Mouse (Mus musculus) CH12.LX (cell line): ENCODE data around the gene Zcchc10. TPM values are rescaled to one million over a fixed set of nuclear protein-coding genes. Genes with fewer than 3 reads are reported as not detected.

Experiments used
- DNase-seq: peaks from one replicate; pipeline ENCODE4 v3.0.0-alpha.2; 2013; ENCODE audit errors: extremely low read depth
- H3K27ac ChIP-seq: 2 replicates; pipeline ENCODE4 v1.5.1; 2012; ENCODE audit warnings: low read depth, mild to moderate bottlenecking, control low read depth, moderate library complexity; ENCODE audit not compliant: insufficient read depth
- H3K27me3 ChIP-seq: replicated peaks from 2 replicates; pipeline ENCODE3; 2012; ENCODE audit warnings: inconsistent platforms
- H3K36me3 ChIP-seq, 2 experiments: replicated peaks in 1 of 2; 2 replicates each; pipeline versions ENCODE3 to v1.6.1; 2012; ENCODE audit warnings: inconsistent platforms in 1 of 2, low read length in 1 of 2, mild to moderate bottlenecking in 1 of 2, mixed read lengths in 1 of 2, moderate library complexity in 1 of 2; ENCODE audit not compliant: control insufficient read depth in 1 of 2, insufficient read depth in 1 of 2
- H3K4me1 ChIP-seq, 2 experiments: 2 replicates each; pipeline ENCODE4 v1.6.1; 2012; ENCODE audit warnings: inconsistent platforms in 1 of 2, moderate library complexity in 1 of 2; ENCODE audit not compliant: insufficient read depth in 2 of 2, control insufficient read depth in 1 of 2
- H3K4me2 ChIP-seq: 2 replicates; pipeline ENCODE4 v1.6.1; 2012; ENCODE audit warnings: low read depth, mild to moderate bottlenecking, control low read depth; ENCODE audit not compliant: poor library complexity, insufficient read depth, severe bottlenecking
- H3K4me3 ChIP-seq, 3 experiments: fragments of 150-350 bp in 1 of 3; sonication (generic) in 1 of 3; replicated peaks in 1 of 3; 2 replicates each; pipeline versions ENCODE3 to v1.5.1; 2011 to 2012; ENCODE audit warnings: low read depth in 2 of 3, low read length in 2 of 3, mild to moderate bottlenecking in 2 of 3, moderate library complexity in 2 of 3, control low read depth in 1 of 3, improper control_type of control experiment in 1 of 3, inconsistent platforms in 1 of 3, mixed read lengths in 1 of 3; ENCODE audit not compliant: poor library complexity in 1 of 3
- H3K79me2 ChIP-seq: replicated peaks from 2 replicates; pipeline ENCODE4 v1.6.1; 2012; ENCODE audit warnings: mild to moderate bottlenecking, moderate library complexity; ENCODE audit not compliant: control insufficient read depth, poor library complexity, insufficient read depth, severe bottlenecking; ENCODE audit errors: extremely low read depth
- H3K9ac ChIP-seq: 2 replicates; pipeline ENCODE4 v1.6.1; 2012; ENCODE audit warnings: low read depth, mild to moderate bottlenecking, control low read depth, moderate library complexity; ENCODE audit not compliant: insufficient read depth
- H3K9me3 ChIP-seq: replicated peaks from 2 replicates; pipeline ENCODE3; 2012; ENCODE audit warnings: low read length, inconsistent platforms, mixed read lengths
- BHLHE40 ChIP-seq: IDR thresholded peaks from 2 replicates; pipeline ENCODE4 v1.6.1; 2011; ENCODE audit warnings: mild to moderate bottlenecking, low read depth, low read length, improper control_type of control experiment
- CHD2 ChIP-seq: IDR thresholded peaks from 2 replicates; pipeline ENCODE4 v1.6.1; 2011; ENCODE audit warnings: low read length, improper control_type of control experiment
- CTCF ChIP-seq, 2 experiments: IDR thresholded peaks in 1 of 2; conservative IDR thresholded peaks in 1 of 2; 2 replicates each; pipeline ENCODE4 v1.5.1; 2011 to 2012; ENCODE audit warnings: low read depth in 2 of 2, low read length in 2 of 2, improper control_type of control experiment in 1 of 2, inconsistent platforms in 1 of 2, mild to moderate bottlenecking in 1 of 2, moderate library complexity in 1 of 2
- EP300 ChIP-seq: IDR thresholded peaks from 2 replicates; pipeline ENCODE4 v1.6.1; 2011; ENCODE audit warnings: low read length, improper control_type of control experiment
- GABPA ChIP-seq: IDR thresholded peaks from 2 replicates; pipeline ENCODE4 v1.6.1; 2012; ENCODE audit warnings: low read depth, low read length, improper control_type of control experiment, inconsistent platforms; ENCODE audit not compliant: insufficient replicate concordance
- HCFC1 ChIP-seq: IDR thresholded peaks from 2 replicates; pipeline ENCODE4 v1.6.1; 2012; ENCODE audit warnings: low read depth, mild to moderate bottlenecking, inconsistent platforms, low read length, improper control_type of control experiment
- IRF4 ChIP-seq: IDR thresholded peaks from 2 replicates; pipeline ENCODE4 v1.6.1; 2014; ENCODE audit warnings: low read depth, mild to moderate bottlenecking, inconsistent platforms, low read length, improper control_type of control experiment
- JUN ChIP-seq: IDR thresholded peaks from 2 replicates; pipeline ENCODE4 v1.6.1; 2011; ENCODE audit warnings: low read depth, mild to moderate bottlenecking, low read length, improper control_type of control experiment, moderate library complexity; ENCODE audit not compliant: insufficient read depth
- JUND ChIP-seq: conservative IDR thresholded peaks from 2 replicates; pipeline ENCODE4 v1.6.1; 2011; ENCODE audit warnings: low read depth, low read length, improper control_type of control experiment
- KAT2A ChIP-seq: IDR thresholded peaks from 2 replicates; pipeline ENCODE4 v1.6.1; 2012; ENCODE audit warnings: low read length, improper control_type of control experiment, inconsistent platforms; ENCODE audit not compliant: insufficient replicate concordance
- MAFK ChIP-seq: IDR thresholded peaks from 2 replicates; pipeline ENCODE4 v1.6.1; 2011; ENCODE audit warnings: low read length, improper control_type of control experiment; ENCODE audit not compliant: insufficient replicate concordance
- MAZ ChIP-seq: IDR thresholded peaks from 2 replicates; pipeline ENCODE4 v1.6.1; 2012; ENCODE audit warnings: low read depth, mild to moderate bottlenecking, inconsistent platforms, low read length, improper control_type of control experiment, moderate library complexity
- MEF2A ChIP-seq: IDR thresholded peaks from 2 replicates; pipeline ENCODE4 v1.6.1; 2014; ENCODE audit warnings: low read depth, mild to moderate bottlenecking, inconsistent platforms, low read length, improper control_type of control experiment, borderline replicate concordance
- MXI1 ChIP-seq: IDR thresholded peaks from 2 replicates; pipeline ENCODE4 v1.6.1; 2011; ENCODE audit warnings: mild to moderate bottlenecking, low read depth, low read length, improper control_type of control experiment
- MYC ChIP-seq: IDR thresholded peaks from 2 replicates; pipeline ENCODE4 v1.6.1; 2011; ENCODE audit warnings: low read depth, mild to moderate bottlenecking, improper control_type of control experiment, low read length
- NELFE ChIP-seq: IDR thresholded peaks from 2 replicates; pipeline ENCODE4 v1.6.1; 2011; ENCODE audit warnings: low read depth, low read length, improper control_type of control experiment
- NRF1 ChIP-seq: IDR thresholded peaks from 2 replicates; pipeline ENCODE4 v1.6.1; 2014; ENCODE audit warnings: low read depth, mild to moderate bottlenecking, inconsistent platforms, low read length, improper control_type of control experiment, moderate library complexity
- POLR2A ChIP-seq: IDR thresholded peaks from 2 replicates; pipeline ENCODE4 v1.6.1; 2011; ENCODE audit warnings: low read depth, mild to moderate bottlenecking, improper control_type of control experiment, low read length
- POLR2AphosphoS2 ChIP-seq: IDR thresholded peaks from 2 replicates; pipeline ENCODE4 v1.6.1; 2011; ENCODE audit warnings: low read depth, low read length, improper control_type of control experiment
- RCOR1 ChIP-seq: conservative IDR thresholded peaks from 2 replicates; pipeline ENCODE4 v1.6.1; 2012; ENCODE audit warnings: low read depth, mild to moderate bottlenecking, inconsistent platforms, low read length, improper control_type of control experiment
- SIN3A ChIP-seq: IDR thresholded peaks from 2 replicates; pipeline ENCODE4 v1.6.1; 2012; ENCODE audit warnings: low read length, improper control_type of control experiment, inconsistent platforms
- TCF12 ChIP-seq: IDR thresholded peaks from 2 replicates; pipeline ENCODE4 v1.6.1; 2014; ENCODE audit warnings: low read depth, mild to moderate bottlenecking, inconsistent platforms, low read length, improper control_type of control experiment
- UBTF ChIP-seq: IDR thresholded peaks from 2 replicates; pipeline ENCODE4 v1.6.1; 2012; ENCODE audit warnings: low read depth, mild to moderate bottlenecking, inconsistent platforms, low read length, improper control_type of control experiment, moderate library complexity
- USF2 ChIP-seq: conservative IDR thresholded peaks from 2 replicates; pipeline ENCODE4 v1.6.1; 2011; ENCODE audit warnings: low read depth, low read length, improper control_type of control experiment
- ZC3H11A ChIP-seq: IDR thresholded peaks from 2 replicates; pipeline ENCODE4 v1.6.1; 2012; ENCODE audit warnings: low read depth, mild to moderate bottlenecking, inconsistent platforms, low read length, improper control_type of control experiment
- ZMIZ1 ChIP-seq: IDR thresholded peaks from 2 replicates; pipeline ENCODE4 v1.6.1; 2012; ENCODE audit warnings: low read depth, mild to moderate bottlenecking, inconsistent platforms, low read length, improper control_type of control experiment
- ZNF384 ChIP-seq: IDR thresholded peaks from 2 replicates; pipeline ENCODE4 v1.6.1; 2012; ENCODE audit warnings: low read depth, low read length, improper control_type of control experiment, inconsistent platforms
- dilution Hi-C: fragments of 300-500 bp; cut with MboI; formaldehyde crosslinking; loops from 2 replicates; pipeline ENCODE4 v1.14.3; 2020; ENCODE audit warnings: low sequenced_read_pairs; ENCODE audit not compliant: extremely low pct_unique_long_range_greater_than_20kb, extremely low pct_ligation_motif_present
- in situ Hi-C: fragments of 300-500 bp; cut with MboI; formaldehyde crosslinking; loops from 3 replicates; pipeline ENCODE4 v1.14.3; 2019; ENCODE audit warnings: low sequenced_read_pairs, low pct_ligation_motif_present, low pct_unique_long_range_greater_than_20kb, mixed read lengths
- polyA plus RNA-seq: library from polyadenylated mRNA; unstranded; fragments of >175 nt; gene quantifications from 2 replicates; pipeline ENCODE4 v1.2.1, GENCODE M21; 2012; ENCODE audit warnings: low read depth; ENCODE audit not compliant: insufficient read length
- total RNA-seq, 2 experiments: library from RNA; depleted of rRNA; stranded (reverse); fragments of 300-350 nt in 1 of 2; fragments of >200 nt in 1 of 2; gene quantifications; 2 replicates each; pipeline ENCODE4 v1.2.3; 2012 to 2014

Gene Zcchc10
- total and polyA plus RNA-seq, 3 experiments: 4.9 to 72.4 (median 24.3) TPM

GRCm38 (mm10) chr11:53350291-53351223, 26.1 kb downstream of the Zcchc10 start, which contains the start of gene Aff4 (continued):
- TF ChIP-seq JUND: no peak
- no peak for TF ChIP-seq ZC3H11A
- peak; percentile 61 for TF ChIP-seq TCF12
- TF ChIP-seq MAZ: 0 out of 2 replicates have a peak, but pooled peaks have one; percentile 76
- peak; percentile 93 for TF ChIP-seq BHLHE40
- 0 out of 2 replicates have a peak, but pooled peaks have one; percentile 12 for TF ChIP-seq CHD2
- TF ChIP-seq RCOR1: peak; percentile 61; the same call in 1 of the 2 replicates
- TF ChIP-seq POLR2A: peak; percentile 84
- no peak for TF ChIP-seq MAFK
- peak; percentile 65 for TF ChIP-seq IRF4
- TF ChIP-seq ZMIZ1: peak; percentile 97
- TF ChIP-seq JUN: no peak
- no peak for TF ChIP-seq CTCF (conservative IDR thresholded peaks at IDR 0.05 in 1 of 2, IDR thresholded peaks at IDR 0.05 in 1 of 2; ENCODE audit: low read depth in 2 of 2, low read length in 2 of 2)
- peak; percentile 92 for TF ChIP-seq MXI1
- no peak for TF ChIP-seq GABPA

- dilution Hi-C loops: no loop called here
- peak overlapping the region; percentile 77 to 90 (median 88) for H3K4me3 ChIP-seq
- peak overlapping the region; percentile 86 for H3K27ac ChIP-seq
- peaks cover 5 to 15% of the 10 kb centered on the region in 2 experiments for H3K36me3 ChIP-seq
- H3K27me3 ChIP-seq: peaks cover 27% of the 10 kb centered on the region
- H3K4me1 ChIP-seq: peaks cover 0 to 22% of the 10 kb centered on the region in 2 experiments; a peak in 2 of 4 replicates
- H3K79me2 ChIP-seq: peaks cover 38% of the 10 kb centered on the region
- H3K9me3 ChIP-seq: no peaks in the 10 kb centered on the region
- peak overlapping the region; percentile 99; the same call in 1 of the 2 replicates for H3K4me2 ChIP-seq
- in situ Hi-C loops: no loop called here
- TF ChIP-seq USF2 (no peak), IRF4 (peak; percentile 45), TCF12 (peak; percentile 35; the same call in 1 of the 2 replicates), KAT2A (peak; percentile 65; the same call in 1 of the 2 replicates), MXI1 (peak; percentile 66), MYC (0 out of 2 replicates have a peak, but pooled peaks have one; percentile 1), BHLHE40 (peak; percentile 32; the same call in 1 of the 2 replicates), JUN (peak; percentile 19; the same call in 1 of the 2 replicates), EP300 (no peak), NRF1 (peak; percentile 49; the same call in 1 of the 2 replicates), MEF2A (peak; percentile 37; the same call in 1 of the 2 replicates), NELFE (no peak), ZMIZ1 (no peak), SIN3A (peak; percentile 34), CHD2 (peak; percentile 99), POLR2AphosphoS2 (no peak; the same call in 1 of the 2 replicates), HCFC1 (peak; percentile 14; the same call in 1 of the 2 replicates), MAZ (peak; percentile 85), UBTF (0 out of 2 replicates have a peak, but pooled peaks have one; percentile 20), ZNF384 (peak; percentile 90), POLR2A (peak; percentile 48)
- peak; percentile 75 for DNase-seq
- H3K9ac ChIP-seq: peak overlapping the region; percentile 95
Measured at GRCm38 (mm10) chr11:53351224-53351942, 26.9 kb downstream of the Zcchc10 start.
